Comparison of ENCODE assay signal across 33 mouse cellular contexts in genomic region chr1:165614793-165615192, GRCm38 (mm10). TPM values are rescaled to one million over a fixed set of nuclear protein-coding genes. Genes with fewer than 3 reads are reported as not detected.
"Had no signal": no experiment of that assay in that cellular context is flagged by ENCODE, and none has a peak within 500 bp of the region (broad histone marks: within the 10 kb centered on the region; RNA-seq: fewer than 3 reads in every experiment).

No protein-coding gene starts in this region.

- H3K36me3 ChIP-seq: liver, embryonic 15.5 days had no signal

- H3K9me3 ChIP-seq: limb, embryonic 10.5 days; limb, embryonic 15.5 days; liver, embryonic 12.5 days; liver, embryonic 13.5 days; liver, embryonic 15.5 days; lung, embryonic 15.5 days; midbrain, embryonic 12.5 days; midbrain, embryonic 15.5 days had no signal

- DNase-seq: left cerebral cortex, postnatal 4 days; liver; liver, embryonic 13.5 days; liver, postnatal 0 days; lung, adult 18-20 months; lung, adult 2 months; lung, embryonic 14.5 days; lung, postnatal 10 days; lung, postnatal 14 days; lung, postnatal 36 days; lung, postnatal 4 days; midbrain, embryonic 14.5 days had no signal

- H3K27me3 ChIP-seq: limb, embryonic 12.5 days; limb, embryonic 13.5 days; limb, embryonic 15.5 days; liver, embryonic 12.5 days; liver, embryonic 13.5 days; liver, embryonic 15.5 days; lung, embryonic 15.5 days; midbrain, embryonic 12.5 days; midbrain, embryonic 13.5 days; midbrain, embryonic 15.5 days; neural tube, embryonic 12.5 days had no signal

- H3K4me3 ChIP-seq: left cerebral cortex, adult 2 months; limb, embryonic 10.5 days; limb, embryonic 12.5 days; limb, embryonic 13.5 days; limb, embryonic 15.5 days; liver, embryonic 12.5 days; liver, embryonic 13.5 days; liver, embryonic 15.5 days; lung, embryonic 15.5 days; megakaryocyte, embryonic 14.5 days; midbrain, embryonic 10.5 days; midbrain, embryonic 12.5 days; midbrain, embryonic 13.5 days; midbrain, embryonic 15.5 days; myocyte; neural tube, embryonic 12.5 days had no signal

- H3K4me2 ChIP-seq: limb, embryonic 12.5 days; limb, embryonic 13.5 days; limb, embryonic 15.5 days; liver, embryonic 12.5 days; liver, embryonic 13.5 days; liver, embryonic 15.5 days; lung, embryonic 14.5 days; lung, embryonic 15.5 days; midbrain, embryonic 11.5 days; midbrain, embryonic 12.5 days; midbrain, embryonic 13.5 days; midbrain, embryonic 15.5 days; neural tube, embryonic 12.5 days had no signal

- H3K27ac ChIP-seq: left cerebral cortex, adult 2 months; limb, embryonic 10.5 days; limb, embryonic 12.5 days; limb, embryonic 13.5 days; limb, embryonic 15.5 days; liver, embryonic 12.5 days; liver, embryonic 14.5 days; liver, embryonic 15.5 days; macrophage; midbrain, embryonic 10.5 days; midbrain, embryonic 12.5 days; midbrain, embryonic 13.5 days; midbrain, embryonic 15.5 days; neural tube, embryonic 12.5 days had no signal

- ATAC-seq: liver, embryonic 12.5 days; liver, postnatal 0 days; lung, postnatal 0 days; midbrain, embryonic 13.5 days; midbrain, embryonic 15.5 days; midbrain, embryonic 16.5 days had no signal

- H3K9ac ChIP-seq: limb, embryonic 12.5 days; limb, embryonic 13.5 days; limb, embryonic 15.5 days; liver, embryonic 12.5 days; liver, embryonic 13.5 days; liver, embryonic 14.5 days; liver, embryonic 15.5 days; liver, postnatal 0 days; lung, embryonic 14.5 days; lung, embryonic 15.5 days; midbrain, embryonic 12.5 days; midbrain, embryonic 13.5 days; midbrain, embryonic 15.5 days; neural tube, embryonic 12.5 days had no signal

RNA-seq across cellular contexts. Expression of gene Mpzl1, which starts 19.5 kb away (rescaled TPM):
- total RNA-seq: monocyte, adult 5-6 weeks had no signal
